Mouse (Mus musculus) embryo, embryonic 10.5 days (tissue): ENCODE measurements at regions not wholly inside any gene's neighbourhood (a gene's known extent, or its start where the extent isn't known, plus 50 kb on each side); places are given as distances from the start of the nearest gene placed in this dataset.
A peak's percentile ranks its signal among the peaks of the same experiment; 100 is the strongest.
"Not testable (repeated sequence)": the region's sequence is repeated elsewhere in the genome, so short reads cannot be mapped to it uniquely, and the experiment has no call there.

Experiments
- DNase-seq: peaks from one replicate; pipeline ENCODE4 v3.0.0-alpha.2; 2015; ENCODE audit warnings: low spot score

- DNase-seq = no peak
Measured at GRCm38 (mm10) chr2:72616412-72616811, 140.5 kb downstream of the Cdca7 start.

DNA sequence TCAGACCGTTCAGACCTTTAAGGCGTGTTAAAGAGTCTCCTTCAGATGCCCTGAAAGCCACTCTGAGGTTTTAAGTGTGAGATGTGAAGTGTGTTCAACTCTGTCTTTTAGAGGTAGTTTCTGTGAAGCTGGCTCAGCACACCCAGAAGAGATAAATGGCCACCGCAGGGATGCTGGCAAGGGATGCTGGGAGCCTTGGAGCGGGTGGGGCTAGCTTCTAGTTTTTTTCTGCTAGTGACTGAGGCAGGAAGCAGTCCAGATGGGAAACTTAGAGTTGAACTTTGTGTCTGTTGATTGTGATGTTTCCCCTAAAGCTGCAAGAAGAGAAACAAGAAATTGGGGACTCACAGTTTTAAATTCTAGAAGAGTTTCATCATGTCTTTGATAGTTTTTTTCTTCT is 143.5 kb downstream of the Cdca7 start:
- peak; percentile 45 for DNase-seq

DNA sequence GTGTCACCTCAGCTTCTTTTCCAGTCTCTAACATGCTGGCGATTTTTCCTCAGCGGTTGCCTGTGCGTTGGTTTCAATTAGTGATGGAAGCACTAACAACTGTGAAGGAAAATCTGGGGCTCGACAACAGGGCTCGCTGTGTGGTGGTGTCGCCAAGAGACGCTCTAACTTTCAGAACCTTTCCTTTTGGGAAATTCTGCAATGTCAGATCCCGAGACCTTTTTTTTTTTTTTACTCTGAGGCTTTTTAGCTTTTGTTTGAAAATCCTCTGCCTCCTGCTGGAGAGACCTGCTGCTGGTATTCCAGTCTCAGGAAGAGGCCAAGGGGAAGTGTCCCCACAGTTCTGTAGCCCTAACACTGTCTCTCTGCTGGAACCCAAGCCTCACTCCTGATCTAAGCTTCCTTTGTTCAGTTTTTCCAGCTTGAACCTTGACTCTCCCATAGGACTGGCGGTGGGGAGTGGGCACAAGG is 144.3 kb downstream of the Cdca7 start:
- DNase-seq = peak; percentile 54

- DNase-seq = no peak
Measured at GRCm38 (mm10) chr2:72627915-72628314, 152.0 kb downstream of the Cdca7 start.

- no peak for DNase-seq
Measured at GRCm38 (mm10) chr2:72628626-72629470, 152.9 kb downstream of the Cdca7 start.

DNA sequence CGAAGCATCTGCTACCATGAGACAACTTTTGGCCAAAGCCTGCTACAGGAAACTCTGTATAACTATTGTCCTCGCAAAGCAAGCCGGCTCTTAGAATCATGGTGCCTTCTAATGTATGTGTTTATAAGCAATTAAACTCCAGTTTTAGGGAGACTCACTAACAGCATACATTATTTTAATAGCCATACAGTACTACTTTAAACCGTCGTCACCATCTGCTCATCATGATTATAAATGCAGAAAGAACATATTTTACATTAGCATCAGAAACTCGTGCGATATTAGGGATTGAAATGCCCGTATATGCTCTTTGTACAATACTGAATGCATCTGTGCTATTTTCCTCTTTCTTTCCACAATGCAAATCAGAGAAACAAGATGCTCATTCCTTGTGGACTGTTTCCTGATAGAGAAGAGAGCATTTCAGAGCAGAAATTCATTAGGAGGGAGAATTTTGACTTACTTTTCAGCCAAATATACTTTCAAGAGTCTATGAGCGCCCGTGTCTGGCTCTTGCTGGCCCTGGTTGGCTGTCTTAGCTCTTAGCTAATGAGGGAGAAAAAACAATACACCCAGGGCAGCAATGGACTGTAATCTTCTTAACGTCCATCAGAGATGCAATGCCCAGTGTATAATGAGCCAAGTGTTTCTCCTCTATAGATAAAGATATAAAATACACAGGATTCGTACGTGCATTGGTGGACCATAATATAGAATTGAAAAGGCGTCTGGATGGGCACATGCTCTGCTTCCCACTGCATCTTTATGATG is 153.9 kb downstream of the Cdca7 start:
- DNase-seq = no peak

DNA sequence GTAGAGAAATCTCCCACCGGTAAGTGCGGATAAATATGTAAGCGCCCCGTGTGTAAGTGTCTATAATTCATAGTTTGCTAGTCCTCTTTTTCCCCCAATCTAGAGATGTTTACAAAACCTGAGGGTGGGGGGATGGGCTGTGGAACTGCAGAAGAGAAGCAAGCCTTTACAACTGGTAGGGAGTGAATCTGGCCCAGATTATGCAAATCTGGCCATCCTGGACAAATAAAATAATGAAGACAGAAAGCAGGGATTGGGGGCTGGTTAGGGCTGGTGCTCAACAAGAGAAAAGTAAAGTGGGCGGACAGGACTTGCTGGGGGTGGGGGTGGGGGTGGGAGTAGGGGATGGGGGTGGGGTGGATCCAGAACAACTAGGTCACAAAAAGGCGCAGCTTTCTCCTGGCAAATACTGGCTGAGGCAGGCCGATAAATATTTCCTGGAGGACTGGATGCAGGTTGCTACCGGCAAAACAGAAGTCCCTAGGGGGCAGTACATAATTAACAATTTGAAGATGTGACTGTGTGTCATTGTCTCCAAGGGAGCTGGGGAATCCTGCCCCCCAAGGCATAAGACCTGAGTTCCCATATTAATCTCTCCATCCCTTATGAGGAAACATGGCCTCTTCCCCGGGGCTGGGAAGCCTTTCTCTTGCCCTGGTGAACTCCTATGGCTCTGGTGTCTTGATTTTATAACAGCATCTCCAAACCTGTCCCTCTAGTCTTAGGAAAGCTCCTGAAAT is 162.1 kb downstream of the Cdca7 start:
- DNase-seq = peak; percentile 61

DNA sequence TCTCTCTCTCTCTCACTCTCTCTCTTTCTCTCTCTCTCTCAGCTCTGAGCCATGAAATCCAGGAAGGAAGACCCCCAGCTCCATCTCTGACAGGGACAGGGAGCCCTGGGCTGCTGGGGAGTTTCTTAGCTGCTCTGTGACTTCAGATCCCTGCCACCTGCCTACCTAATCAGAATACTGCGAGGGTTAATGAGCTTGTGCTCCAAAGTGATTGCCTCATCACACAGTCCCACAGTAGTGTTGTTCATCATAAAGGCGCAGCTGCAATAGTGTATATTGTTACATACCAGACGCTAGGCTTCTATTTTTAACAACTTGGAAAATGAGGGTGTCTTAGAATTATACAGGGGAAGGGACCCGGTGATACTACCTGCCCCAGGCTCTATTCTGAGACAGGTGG is 163.1 kb downstream of the Cdca7 start:
- no peak for DNase-seq

DNA sequence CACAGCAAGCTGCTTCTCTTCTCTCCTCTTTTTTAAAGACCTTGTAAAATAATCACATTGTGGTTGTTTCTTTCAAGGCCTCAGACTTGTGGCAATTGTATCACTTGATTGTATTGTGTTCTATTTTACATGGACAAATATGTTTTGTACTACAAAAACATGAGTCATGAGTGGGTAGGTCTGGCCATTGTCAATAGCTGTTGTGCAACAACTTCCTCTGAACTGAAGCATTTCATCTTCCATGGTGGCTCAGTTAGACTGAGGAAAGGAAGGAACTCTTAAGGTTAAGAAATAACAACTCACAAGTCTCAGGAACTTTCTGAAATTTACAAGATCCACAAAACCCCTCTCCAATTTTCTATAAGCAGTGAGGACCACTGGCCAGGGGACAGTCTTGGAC is 165.3 kb downstream of the Cdca7 start:
- no peak for DNase-seq

GRCm38 (mm10) chr2:72644151-72644843 is 168.3 kb downstream of the Cdca7 start:
- DNase-seq = no peak

DNA sequence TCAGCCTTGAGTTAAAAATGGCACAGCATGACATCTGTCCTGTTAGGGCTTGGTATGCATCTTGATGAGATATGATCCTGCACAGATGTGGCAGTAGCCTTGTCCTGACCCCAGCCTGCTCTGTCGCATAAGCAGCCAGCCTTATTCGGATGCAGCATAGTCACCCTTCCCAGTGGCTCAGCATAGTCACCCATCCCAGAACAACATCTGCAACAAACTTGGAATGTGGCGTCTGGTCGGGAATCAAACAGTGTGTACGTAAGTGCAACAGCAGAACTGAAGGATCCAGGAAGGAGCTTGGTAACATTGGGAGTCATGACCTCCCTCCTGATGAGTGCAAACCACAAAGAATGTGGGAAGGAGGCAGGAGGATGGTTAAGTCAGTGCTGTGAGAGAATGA is 171.7 kb downstream of the Cdca7 start:
- DNase-seq = no peak

DNA sequence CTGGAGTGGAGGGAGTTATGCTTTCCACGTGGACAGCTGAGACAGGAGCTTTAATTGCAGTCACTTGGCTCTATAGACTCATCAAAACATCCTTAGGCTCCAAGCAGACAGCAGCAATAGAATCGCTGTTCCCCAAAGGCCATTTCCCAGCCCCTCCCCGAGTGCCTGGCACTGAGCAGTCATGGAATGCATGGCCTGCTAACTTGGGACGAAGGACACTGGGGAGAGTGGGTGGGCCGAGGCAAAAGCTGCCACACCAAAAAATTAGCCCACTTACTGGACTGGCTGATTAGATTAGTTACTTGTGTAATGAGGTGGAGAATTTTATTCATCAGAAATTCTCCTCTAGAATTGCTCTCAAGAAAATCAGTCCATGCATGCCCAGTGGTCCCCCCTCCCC is 172.3 kb downstream of the Cdca7 start:
- no peak for DNase-seq

DNA sequence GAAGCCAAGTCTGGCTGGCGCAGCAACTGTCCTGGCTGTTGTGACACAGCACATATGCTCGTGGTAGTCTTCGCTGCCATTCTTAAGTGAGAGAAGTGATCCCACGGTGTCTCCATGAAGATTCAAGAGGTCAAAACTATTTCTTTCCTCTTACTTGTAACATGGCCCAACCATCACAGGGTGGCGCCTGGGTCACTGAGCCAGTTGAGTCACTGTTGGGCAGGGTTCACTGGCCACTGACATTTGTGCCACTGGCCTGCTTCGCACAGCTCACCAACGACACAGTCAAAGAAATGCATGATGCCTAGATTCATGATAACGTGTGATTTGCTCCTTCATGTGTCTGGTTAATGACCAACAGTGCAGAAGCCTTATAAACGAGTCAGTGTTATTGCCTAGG is 179.9 kb downstream of the Cdca7 start:
- DNase-seq = no peak

- DNase-seq = no peak
Measured at GRCm38 (mm10) chr2:72657101-72657920, 181.4 kb downstream of the Cdca7 start.

DNA sequence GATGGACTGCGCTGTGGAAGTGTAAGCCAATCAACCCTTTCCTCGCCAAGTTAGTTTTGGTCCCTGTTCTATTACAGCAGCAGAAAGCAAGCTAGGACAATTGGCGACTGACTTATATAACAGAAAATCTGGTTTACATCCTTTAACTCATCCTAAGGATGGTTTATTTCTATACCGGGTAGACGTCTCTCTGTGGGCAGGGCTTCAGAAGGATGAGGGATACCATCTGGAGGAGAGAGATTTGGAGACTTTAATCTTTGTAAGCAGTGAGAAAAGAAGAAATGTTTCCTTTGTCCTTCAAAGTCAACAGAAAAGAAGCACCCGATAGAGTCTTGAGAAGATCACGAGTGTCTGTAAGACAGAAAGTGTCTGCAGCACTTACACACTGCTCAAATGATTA is 186.4 kb downstream of the Cdca7 start:
- DNase-seq = no peak

DNA sequence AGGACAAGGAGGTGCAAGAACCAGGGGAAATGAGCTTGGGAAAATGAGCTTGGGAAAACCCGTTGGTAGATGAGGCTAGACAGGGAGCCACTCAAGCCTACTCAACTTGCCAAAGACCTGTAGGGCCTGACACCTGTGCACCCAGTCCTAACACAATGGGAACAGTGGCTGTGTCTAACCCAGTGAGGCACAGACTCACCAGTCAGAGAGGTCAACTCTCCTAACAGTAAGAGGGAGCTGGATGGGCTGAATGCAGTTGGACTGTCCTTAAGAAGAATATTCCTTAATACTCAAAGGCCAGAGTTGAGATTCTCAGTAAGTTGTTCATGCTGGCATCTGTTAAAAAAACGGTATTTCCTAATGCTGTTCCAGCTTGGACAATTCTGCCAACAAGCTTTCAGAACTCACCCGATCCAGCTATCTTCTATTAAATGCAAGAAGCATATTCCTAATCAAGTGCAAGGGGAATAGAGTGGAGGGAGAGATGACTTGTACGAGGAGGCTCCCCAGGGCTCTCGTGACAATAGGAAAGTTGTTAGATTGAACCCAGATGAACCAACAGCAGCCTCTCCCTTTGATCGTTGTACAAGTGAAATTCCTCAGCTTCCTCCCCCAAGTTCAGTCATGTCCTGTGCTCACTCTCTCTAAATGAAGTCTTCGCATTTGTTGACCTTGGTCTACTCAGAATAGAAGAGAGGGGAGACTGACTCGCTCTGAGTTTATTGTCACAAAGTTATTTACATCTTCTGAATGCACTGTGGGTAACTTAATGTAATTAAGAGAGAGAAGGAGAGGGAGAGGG is 187.2 kb downstream of the Cdca7 start:
- peak; percentile 14 for DNase-seq

DNA sequence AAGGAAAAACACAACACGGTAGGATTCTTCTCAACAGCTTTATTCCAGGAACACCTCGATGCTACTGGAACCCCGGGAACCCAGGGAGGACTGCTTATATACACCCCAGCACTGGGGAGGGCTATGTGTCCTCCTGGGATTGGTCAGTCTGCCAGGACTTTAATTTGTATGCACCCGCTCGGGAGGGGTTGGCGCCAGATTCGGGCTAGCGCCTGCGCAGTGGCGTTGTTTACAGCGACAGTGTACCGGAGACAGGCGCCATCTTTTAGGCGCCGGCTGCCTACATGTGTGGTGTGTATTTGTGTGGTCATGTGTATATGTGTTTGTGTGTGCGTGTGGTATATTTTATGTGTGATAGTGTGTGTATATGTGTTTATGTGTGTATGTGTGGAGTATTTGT is 191.4 kb downstream of the Cdca7 start:
- not testable (repeated sequence) for DNase-seq

DNA sequence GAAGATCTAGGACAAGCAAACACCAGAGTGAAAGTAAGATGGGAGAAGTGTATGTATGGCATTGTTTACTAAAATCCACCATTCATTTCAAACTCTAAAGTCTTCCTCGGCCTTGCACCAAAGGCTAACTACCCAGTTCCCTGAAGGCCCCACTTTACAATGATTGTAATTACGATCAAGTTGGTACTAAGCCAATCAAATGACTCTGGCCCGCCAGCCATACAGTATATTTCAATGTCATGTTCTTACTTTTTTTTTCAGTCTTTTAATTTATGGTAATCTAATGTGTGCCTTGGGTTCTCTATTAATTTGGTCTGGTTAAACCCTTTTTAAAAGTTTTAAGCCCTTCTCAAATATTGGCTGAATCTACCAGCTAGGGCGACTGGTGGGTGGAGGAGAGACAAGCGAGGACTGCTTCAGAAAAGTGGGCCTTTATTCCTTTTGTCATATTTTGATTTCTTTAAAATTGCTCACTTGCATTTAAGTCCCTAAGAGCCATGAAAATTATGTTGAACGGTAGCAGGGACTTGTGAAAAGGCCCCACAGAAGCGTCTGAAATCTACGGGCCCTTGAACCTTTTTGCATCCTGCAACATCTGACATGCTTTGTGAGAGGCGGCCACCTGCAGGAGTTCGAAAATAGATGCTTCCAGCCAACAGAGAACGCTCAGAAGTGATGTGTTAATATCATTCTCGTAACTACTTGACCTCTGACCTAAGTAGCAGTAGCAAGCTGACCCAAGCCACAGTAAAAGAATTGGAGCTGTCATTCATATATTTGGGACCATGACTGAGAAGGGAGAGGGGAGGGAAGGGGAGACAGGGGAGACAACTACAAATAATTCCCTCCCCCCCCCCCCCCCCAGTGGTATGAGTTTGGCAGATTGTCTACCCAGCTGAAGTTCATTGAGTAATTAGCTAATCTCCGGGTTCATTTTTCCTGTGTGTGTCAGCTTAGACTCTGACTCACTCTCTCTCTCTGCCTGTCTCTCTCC is 197.2 kb downstream of the Cdca7 start:
- peak; percentile 66 for DNase-seq

DNA sequence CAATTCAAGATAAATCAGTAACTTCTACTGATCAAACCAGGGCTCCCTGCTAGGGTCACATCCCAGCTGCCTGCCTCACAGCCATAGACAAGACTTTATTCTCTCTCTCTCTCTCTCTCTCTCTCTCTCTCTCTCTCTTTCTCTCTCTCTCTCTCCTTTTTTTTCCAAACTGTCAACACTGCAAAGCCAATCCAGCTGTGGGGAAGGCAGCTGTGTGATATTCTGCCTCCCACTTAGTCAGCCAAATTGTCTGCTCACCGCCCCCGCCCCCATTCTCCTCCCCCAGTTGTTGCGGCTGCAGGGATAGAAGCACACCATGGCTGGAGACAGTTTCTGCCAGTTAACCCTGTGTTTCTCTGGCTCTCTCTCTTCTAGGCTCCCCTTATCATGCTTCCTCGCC is 198.3 kb downstream of the Cdca7 start:
- DNase-seq = peak; percentile 56
